Mouse (Mus musculus) left cerebral cortex, postnatal 10 days (tissue): Measurements from ENCODE around the gene Reck. TPM values are rescaled to one million over a fixed set of nuclear protein-coding genes. Genes with fewer than 3 reads are reported as not detected.

Experiments
- DNase-seq, 2 experiments: peaks; one replicate each; pipeline ENCODE4 v3.0.0; 2021 to 2022; ENCODE audit warnings: low spot score in 2 of 2, mixed read lengths in 1 of 2; ENCODE audit errors: extremely low spot score in 1 of 2
- intact Hi-C: fragments of 180-260 bp; cut with DNase I; formaldehyde crosslinking; loops from one replicate; pipeline ENCODE4 v1.15.1; 2025
- total RNA-seq, 2 experiments: library from RNA; stranded (reverse); gene quantifications; 2 replicates each; pipeline ENCODE4 v1.2.3; 2021

Reck gene
- total RNA-seq, 2 experiments from 2014 or later = 5.2 to 6.8 TPM

DNA sequence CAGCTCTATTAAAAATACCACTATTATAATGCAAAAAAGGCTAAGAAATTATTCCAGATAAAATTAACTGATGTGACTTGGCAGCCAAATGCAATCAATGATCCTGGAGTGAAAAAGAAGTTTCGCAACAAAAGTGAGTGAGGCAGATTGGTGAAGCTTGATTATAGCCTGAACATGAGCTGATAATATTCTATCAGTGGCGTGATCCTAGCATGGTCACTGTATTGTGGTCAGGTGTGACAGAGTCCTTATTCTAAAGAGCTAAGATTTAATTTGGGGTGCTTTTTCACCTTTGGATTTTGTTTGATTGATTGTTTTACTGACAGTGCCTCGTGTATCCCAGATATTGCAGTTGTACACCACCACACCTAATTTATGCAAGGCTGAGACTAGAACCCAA is 15.9 kb downstream of the Reck start:
- intact Hi-C loops = no loop called here
- no peak for DNase-seq

DNA sequence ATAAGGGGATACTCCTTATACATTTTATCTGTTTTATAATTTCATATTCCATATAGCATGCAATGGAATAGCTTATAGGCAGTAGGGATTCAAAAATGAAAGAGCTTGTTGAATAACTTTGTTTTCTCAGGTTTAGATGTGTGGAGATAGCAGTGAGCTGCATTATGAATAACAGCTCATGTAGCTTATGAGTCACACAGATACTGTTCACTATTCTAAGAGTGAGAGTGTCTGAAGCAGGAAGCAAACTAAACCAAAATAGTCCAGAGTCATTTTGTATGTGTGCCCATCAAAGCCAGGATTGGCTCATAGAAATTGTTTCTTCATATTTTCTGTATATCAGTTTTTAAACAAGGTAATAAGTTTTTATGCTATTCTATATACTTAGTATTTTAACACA is 21.9 kb downstream of the Reck start:
- DNase-seq = no peak
- intact Hi-C loops = no loop called here

DNA sequence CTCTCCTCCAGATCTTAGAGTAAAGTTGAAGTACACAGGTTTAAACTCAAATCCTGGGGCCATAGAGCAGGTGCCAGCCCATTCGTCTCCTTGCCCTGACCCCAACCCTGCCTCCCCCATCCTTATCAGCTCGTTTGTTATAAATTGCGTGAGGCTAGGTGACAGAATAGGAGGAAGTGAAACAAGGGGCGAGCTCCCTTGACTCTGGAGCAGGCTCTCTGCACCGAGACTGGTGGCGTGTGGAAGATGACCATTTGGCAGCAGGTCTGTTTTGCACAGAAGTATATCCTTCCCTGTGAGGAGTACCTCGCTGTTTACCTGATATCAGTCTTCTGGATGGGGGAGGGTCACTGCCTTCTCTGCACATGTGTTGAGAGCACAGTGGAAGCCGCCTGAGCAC is 23.9 kb downstream of the Reck start:
- intact Hi-C loops = no loop called here
- DNase-seq = no peak

DNA sequence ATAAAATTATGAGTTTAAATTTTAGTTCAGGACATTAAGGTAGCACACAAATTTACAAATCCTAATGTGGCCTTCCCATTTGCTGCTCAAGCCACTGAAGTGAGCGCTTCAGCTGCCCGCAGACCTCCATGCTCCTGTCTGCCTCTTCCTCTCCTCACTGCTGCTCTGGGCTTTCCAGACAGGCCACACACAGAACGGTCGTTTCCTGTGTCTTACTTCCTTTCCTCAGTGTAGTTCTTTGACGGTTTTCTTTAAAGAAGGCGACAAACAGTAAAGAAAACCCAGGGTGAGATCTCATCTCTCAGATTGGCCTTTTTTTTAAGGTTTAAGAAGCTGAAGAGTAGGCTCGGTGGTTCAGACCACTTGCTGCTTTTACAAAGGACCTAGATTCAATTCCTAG is 28.4 kb downstream of the Reck start:
- intact Hi-C loops = no loop called here
- DNase-seq = no peak

DNA sequence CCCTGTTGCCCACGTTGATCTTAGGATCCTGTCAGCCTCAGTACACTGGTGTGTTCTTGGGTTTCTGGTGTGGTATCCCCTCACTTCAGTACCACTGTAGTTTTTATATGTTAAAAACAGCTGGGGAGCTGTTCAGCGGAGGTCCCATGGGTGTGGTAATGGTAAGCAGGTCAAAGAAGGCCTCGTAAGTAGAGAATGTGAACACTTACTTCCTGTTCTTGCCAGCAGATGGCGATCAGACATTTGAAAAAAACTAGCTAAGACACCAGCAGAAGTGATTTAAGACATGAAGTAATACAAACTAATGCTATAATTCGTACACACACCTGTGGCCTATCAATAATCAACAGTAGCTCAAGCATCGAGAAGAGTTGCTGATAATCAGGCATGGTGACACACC is 31.1 kb downstream of the Reck start:
- intact Hi-C loops = loop anchor here (5.0 kb wide), 1 partner anchor 76 kb away; the partner anchor contains the start of gene Ccin
- DNase-seq = peak; percentile 40 to 50

DNA sequence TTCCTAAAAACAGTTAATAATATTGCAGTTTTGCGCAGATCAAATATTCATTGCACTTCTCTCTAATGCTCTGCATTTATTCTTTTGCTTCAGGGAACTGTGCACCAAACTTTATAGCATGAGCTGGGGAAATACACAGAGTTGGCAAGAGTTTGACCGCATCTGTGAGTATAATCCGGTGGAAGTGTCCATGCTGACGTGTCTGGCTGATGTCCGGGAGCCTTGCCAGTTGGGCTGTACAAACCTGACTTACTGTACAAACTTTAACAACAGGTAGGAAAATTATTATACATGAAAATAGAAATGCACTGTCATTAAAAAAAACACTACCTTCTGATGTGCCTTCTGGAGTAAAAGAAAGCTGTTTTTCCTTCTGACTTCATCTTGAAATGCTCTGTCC is 42.9 kb downstream of the Reck start:
- intact Hi-C loops = no loop called here
- DNase-seq = peak in 1 of 2 experiments; percentile 77

DNA sequence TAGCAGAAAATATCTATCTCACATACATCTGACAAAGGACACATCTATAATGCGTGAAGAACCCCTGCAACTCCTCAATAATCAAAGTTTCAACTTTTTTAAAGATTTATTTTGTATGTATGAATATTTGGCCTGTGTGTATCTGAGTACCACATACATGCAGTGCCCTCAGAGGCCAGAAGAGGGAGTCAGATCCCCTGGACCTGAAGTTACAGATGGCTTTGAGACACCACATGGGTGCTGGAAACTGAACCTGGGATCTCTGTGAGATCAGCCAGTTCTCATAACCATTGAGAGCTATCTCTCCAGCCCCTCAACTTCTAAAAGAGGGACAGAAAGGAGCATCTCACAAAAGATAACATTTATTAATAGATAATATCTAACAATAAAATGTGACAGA is 45.3 kb downstream of the Reck start:
- DNase-seq = no peak
- intact Hi-C loops = no loop called here

DNA sequence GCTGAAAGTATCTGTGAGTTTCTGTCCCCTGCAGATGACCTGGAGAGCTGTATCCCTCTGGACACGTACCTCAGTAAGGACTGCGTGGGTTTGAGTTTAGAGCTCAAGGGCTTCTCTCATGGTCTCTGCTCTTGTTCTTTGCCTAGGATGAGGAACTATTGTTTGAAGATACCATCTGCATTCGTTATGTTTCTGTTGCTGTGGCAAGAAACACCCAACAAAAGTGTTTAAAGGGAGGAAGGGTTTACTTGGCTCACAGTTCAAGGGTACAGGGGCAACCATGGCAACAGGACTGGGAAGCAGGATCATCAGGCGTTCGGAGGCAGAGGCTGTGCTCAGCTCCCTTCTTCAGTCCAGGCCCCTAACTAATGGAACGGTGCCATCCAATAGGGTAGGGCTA is 49.8 kb downstream of the Reck start:
- intact Hi-C loops = loop anchor here (5.0 kb wide), 1 partner anchor 57 kb away; the partner anchor contains the start of gene Ccin
- no peak for DNase-seq

DNA sequence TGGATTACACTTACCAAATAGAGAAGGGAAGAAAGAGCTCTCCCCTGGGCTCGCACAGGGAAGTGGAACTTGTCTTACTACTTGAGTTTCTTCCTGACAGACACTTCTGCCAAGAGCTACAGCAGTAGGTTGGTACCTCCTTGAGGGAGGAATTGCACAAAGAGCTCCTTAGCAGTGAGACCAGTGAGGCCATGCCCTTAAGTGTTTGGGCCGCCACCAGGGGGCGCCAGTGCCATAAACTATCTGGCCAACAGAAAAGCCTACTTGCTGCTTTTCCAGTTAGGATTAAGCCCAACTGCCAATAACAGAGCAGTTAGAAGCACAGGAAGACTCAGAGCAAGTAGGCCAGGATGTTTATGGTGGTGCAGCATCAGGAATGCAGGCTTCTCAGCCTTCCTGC is 50.4 kb downstream of the Reck start:
- intact Hi-C loops = loop anchor here (5.0 kb wide), 1 partner anchor 57 kb away; the partner anchor contains the start of gene Ccin
- DNase-seq = peak; percentile 53 to 85

DNA sequence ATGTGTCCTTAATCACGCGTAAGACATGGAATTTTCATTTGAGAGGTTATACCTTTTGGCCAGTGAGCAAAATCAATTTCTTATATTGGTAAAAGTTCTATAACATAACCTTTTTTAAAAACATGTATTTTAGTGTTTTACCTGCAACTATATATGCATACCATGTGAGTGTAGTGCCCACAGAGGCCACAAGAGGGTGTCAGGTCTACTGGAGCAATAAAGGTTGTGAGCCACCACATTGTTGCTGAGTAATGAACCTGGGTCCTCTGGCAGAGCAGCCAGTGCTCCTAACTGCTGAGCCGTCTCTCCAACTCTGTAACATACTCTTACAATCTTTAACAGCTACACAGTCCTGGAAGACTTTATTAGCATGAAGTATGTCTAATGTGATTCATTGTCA is 52.5 kb downstream of the Reck start:
- DNase-seq = no peak
- intact Hi-C loops = loop anchor here (5.0 kb wide), 1 partner anchor 54 kb away; the partner anchor contains the start of gene Ccin

DNA sequence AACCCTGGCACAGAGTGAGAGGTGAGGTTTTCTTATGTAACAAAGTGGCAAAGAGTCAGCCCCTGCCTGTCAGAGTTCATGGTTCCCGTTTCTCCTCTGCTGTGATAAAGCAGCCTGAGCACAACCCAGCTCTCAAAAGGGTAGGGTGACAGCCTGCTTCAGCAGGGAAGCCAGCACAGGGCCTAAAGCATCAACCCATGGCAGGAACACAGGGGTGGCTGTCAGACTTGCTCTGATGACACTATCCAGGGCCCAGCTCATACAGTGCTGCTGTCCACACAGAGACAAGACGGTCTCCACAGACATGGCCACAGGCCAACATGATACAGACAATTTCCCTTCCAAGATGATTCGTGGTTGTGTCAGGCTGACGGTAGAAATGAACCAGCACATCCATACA is 56.5 kb downstream of the Reck start:
- intact Hi-C loops = no loop called here
- DNase-seq = no peak

DNA sequence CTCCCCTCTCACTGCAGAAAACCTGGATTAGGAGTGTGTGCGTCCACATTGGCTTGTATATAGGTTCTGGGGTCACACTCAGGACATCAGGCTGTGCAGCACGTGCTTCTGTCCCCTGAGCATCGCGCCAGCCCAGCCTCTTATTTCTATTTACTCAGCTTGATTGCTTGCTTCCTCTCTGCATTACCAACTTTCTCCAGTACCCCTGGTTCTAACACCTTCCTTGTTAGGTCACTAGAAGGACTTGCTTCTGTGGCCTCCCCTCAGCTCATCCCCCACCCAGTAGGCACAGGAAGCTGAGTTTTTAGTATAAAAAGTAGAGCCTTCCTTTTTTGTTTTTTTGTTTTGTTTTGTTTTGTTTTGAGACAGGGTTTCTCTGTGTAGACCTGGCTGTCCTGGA is 60.9 kb downstream of the Reck start:
- DNase-seq = no peak
- intact Hi-C loops = no loop called here

DNA sequence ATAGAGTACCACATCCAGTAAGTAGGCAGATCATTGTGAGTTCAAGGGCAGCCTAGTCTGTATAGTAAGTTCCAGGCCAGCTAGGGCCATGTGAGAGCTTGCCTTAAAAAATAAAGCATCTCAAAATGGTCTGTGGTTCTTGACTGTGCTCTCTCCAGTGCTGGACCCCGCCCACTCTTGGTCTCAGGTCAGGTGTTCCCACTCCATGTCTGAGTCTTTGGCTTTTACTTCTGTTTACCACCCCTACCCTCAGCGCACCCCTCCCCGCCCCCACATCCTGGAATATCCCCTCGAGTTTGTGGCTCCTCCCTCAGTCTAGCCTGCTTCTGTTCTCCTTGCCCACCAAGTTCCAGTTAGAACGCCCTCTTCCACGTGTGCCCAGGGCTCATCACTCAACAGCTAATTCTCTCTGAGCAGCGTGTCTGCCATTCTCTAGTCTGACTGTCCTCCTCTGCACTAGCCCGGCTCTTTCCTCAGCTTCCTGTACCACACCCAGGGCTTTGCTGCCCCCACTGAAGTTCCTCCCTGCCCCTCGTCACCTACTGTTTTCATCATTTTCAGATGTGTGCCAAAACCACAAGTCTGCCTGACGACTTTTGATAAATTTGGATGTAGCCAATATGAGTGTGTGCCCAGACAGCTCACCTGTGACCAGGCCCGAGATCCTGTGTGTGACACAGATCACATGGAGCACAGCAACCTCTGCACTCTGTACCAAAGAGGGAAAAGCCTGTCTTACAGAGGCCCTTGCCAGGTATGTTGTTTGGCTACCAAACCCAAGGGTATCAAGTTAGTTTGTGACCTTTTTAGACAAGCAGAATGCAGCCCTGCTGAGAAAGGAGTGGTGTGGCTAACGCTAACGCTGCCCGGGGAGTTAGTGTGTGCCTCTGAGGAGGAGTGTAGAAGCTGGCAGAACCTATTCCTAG is 61.7 kb downstream of the Reck start:
- intact Hi-C loops = no loop called here
- DNase-seq = no peak

DNA sequence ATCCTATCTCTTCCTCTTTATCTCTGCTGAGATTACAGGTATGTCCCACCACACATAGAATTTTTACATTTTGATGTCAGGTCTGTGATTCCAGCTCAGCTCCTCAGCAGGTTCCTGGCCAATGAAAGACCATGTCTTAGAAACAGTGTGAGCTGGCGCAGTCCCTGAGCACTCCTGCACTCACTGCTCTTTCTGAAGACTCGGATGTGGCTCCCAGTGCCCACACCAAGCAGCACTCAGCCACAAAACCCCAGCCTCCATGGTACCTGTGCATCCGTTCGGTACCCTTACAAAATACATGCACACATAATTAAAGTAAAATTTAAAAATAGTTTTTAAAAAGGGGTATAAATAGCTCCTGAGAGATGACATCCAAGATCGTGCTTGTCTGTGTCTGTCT is 66.0 kb downstream of the Reck start:
- DNase-seq = no peak
- intact Hi-C loops = no loop called here

DNA sequence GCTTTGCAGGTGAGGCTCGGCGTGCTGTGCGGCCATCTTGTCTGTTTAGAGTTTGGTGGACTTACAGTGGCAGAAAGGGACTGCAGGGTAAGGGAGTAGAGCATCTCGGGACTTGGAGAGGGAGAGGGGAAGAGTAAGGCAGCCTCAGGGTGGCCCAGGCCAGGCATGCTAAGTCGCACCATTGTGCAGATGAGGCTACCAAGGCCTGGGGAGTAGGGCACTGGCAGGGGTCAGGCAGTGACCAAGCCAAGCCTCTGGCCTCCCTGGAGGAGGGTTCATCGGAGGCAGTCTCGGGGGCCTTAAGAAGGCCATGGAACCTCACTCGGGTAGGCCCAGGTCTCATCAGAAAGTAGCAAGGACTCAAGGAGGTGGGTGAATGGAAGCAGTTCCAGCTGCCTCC is 67.1 kb downstream of the Reck start:
- DNase-seq = no peak
- intact Hi-C loops = no loop called here

DNA sequence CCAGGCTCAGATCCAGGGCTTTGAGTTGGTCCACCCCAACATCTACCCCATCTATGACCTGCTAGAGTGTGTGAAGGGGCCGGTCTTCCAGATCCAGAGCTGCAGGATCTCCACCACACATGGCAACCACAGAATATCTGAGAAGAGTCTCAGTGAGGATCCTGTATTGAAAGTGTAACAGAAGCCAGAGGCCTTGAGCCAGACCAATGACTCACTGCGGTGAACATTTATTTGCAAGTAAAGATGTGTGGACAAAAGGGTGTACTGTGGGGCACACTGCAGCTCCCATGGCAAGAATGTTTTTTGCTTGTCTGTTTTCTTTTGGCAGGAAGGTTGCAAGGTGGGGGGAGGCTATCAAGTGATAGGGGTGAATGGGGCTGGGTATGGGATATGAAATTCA is 72.2 kb downstream of the Reck start:
- no peak for DNase-seq

DNA sequence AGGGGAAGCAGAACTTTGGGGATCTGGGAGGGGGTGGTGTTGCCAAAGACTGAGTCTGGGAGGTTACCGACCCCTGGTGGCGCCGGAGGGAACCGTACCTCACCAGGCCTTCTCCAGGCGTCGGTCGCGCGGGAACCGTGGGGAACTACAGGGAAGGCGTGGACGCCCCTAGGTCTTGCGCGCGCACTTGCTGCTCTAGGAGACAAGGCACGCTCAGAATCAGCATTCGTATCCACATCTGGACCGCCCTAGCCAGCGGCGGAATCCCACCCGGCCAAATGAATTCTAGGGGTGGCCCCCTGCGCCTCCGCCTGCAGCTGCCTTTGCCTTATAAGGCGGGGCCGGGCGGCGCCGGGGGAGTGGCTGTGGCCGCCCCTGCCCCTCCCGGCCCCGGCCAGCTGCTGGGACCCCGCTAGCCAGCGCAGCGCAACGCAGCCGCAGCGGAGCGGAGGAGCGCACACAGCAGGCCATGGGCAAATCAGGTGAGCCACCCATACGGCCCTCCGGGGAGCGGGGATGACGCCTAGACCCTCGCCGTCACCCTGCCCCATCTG is 82.0 kb downstream of the Reck start, which contains the start of gene Glipr2:
TSS of gene Glipr2 (plus strand) at position 110 of the 554 bp plus-strand sequence.
- DNase-seq = peak; percentile 64 to 91
- intact Hi-C loops = no loop called here

More for the DNA sequence above, 72.2 kb downstream of the Reck start:
- intact Hi-C loops = no loop called here

DNA sequence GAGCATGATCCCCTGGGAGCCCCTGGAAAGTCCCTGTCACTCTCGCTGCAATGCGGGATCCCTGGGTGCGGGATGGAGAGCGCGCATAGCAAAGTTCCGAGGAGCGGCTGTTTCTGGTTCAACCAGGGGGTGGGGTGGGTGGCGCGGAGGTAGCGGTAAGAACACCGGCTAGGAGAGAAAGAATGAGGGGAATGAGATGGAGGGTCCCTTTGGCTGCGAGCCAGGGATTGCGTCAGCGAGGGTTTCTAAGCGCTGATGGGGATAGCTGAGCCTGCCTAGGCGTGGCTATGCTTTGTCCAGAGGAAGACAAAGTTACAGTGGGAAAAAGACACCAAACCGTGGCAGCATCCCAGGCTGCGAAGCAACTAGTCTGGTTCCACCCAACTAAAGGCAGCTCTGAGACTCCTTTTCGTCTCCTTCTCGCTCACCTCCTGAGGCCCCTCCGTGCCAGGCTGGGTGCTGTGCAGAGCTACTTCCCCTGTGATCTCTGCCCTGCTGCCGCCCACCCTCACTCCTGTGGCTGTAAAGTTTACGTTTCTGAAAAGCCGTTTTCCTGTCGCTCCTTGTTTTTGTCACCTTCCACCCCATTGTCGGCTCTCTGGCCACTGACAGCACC is 82.6 kb downstream of the Reck start:
- intact Hi-C loops = loop anchor here (2.0 kb wide), 1 partner anchor 25 kb away; the partner anchor contains the start of gene Ccin
- peak in 1 of 2 experiments; percentile 71 for DNase-seq

DNA sequence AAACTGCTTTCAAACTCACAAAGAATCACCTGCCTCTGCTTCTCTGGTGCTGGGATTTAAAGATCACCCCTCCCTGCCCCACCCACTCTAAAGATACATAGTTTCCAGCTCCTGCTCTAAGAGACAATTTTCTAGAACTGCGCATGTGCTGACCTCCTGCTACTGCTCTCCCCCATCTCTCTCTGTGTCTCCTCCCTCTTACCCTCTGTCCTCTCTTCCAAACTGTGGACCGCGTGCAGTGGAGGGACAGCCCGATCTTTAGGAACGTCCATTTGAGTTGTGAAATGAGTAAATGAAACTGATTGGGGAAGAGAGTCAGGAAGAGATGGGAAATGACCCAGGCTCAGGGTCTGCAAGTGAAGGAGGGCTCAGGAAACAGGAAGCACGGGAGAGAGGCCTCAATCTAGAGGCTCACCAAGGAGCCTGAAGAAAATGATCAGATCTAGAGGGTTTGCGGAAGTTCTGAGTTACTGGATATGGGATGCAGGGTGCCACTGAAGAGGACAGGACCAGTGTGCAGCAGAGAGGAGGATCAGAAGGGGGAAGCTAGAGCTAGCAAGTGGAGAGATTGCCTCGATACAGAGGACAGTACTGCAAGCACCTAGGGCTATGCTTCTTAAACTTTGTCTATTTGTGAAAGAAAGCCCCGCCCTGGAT is 84.3 kb downstream of the Reck start:
- peak in 1 of 2 experiments; percentile 8 for DNase-seq
- intact Hi-C loops = loop anchor here (2.0 kb wide), 1 partner anchor 23 kb away; the partner anchor contains the start of gene Ccin
